Mouse (Mus musculus): ENCODE measurements around the gene Zc3hav1. TPM values are rescaled to one million over a fixed set of nuclear protein-coding genes. Genes with fewer than 3 reads are reported as not detected.

Zc3hav1 gene
- polyA plus RNA-seq, 1 experiment from 2014 or later: 1.7 TPM

DNA sequence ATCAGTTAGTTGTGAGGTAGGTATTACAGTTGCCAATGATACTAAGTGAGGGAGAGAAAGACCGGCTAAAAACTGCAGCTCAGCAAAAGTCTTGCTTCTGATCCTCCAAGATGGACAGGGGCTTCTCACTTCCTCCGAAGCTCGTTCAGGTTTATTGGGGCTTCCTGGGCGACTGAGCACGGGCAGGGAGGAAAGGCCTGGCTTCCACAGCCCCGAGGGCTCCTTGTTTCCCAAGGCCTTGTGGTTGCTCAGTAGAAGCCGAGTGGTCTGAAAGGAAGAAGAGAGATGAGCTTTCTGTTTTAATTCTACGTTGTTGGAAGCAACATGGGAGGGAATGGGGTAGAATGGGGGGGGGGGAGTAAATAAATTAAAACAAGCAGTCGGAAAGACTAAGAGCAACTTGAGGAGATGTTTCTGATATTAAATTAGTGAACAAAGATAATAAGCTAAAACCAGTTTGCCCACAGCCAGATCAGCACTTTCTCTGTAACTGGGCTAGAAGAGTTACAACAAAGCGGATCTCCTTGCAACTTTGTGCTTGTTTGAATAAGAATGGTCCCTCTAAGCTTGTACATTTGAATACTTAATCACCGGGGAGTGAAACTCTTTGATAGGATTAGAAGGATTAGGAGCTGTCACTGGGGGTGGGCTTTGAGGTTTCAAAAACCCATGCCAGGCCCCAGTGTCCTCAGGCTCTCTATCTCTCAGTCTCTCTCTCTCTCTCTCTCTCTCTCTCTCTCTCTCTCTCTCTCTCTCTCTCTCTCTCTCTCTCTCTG lies 61.3 kb downstream of the Zc3hav1 start:
- Histone ChIP-seq H3K36me3 (ENCODE audit: control insufficient read depth, insufficient read depth, low read length) (peaks cover 5% of the 10 kb centered on the region; the same call in 1 of the 2 replicates), H3K27me3 (ENCODE audit: control insufficient read depth, insufficient read depth, low read length) (no peaks in the 10 kb centered on the region), H3K27ac (ENCODE audit: low read depth, low read length) (no peak overlapping the region), H3K9me3 (ENCODE audit: control insufficient read depth, low read length) (no peaks in the 10 kb centered on the region), H3K4me2 (replicated peaks; ENCODE audit: low read depth, low read length) (no peak overlapping the region), H3K4me1 (replicated peaks; ENCODE audit: control insufficient read depth, insufficient read depth, low read length) (no peaks in the 10 kb centered on the region), H3K9ac (ENCODE audit: low read depth, low read length) (no peak overlapping the region), H3K4me3 (ENCODE audit: low read depth, low read length) (no peak overlapping the region)
- DNase-seq (ENCODE audit: low spot score): no peak
- no peak for ATAC-seq (ENCODE audit: low FRiP score)
- 47% methylated on average over 11 of the region's 11 CpGs for WGBS

GRCm38 (mm10) chr6:38284422-38284821 lies 70.0 kb downstream of the Zc3hav1 start:
- WGBS: 98% methylated on average over 19 of the region's 19 CpGs
- Histone ChIP-seq H3K4me3 (ENCODE audit: low read depth, low read length) (no peak overlapping the region), H3K9ac (ENCODE audit: low read depth, low read length) (no peak overlapping the region), H3K9me3 (ENCODE audit: control insufficient read depth, low read length) (no peaks in the 10 kb centered on the region), H3K4me1 (replicated peaks; ENCODE audit: control insufficient read depth, insufficient read depth, low read length) (no peaks in the 10 kb centered on the region), H3K27me3 (ENCODE audit: control insufficient read depth, insufficient read depth, low read length) (no peaks in the 10 kb centered on the region), H3K27ac (ENCODE audit: low read depth, low read length) (no peak overlapping the region), H3K4me2 (replicated peaks; ENCODE audit: low read depth, low read length) (no peak overlapping the region), H3K36me3 (ENCODE audit: control insufficient read depth, insufficient read depth, low read length) (0 out of 2 replicates have a peak, but pooled peaks cover 3% of the 10 kb centered on the region)
- no peak for ATAC-seq (ENCODE audit: low FRiP score)
- no peak for DNase-seq (ENCODE audit: low spot score)

DNA sequence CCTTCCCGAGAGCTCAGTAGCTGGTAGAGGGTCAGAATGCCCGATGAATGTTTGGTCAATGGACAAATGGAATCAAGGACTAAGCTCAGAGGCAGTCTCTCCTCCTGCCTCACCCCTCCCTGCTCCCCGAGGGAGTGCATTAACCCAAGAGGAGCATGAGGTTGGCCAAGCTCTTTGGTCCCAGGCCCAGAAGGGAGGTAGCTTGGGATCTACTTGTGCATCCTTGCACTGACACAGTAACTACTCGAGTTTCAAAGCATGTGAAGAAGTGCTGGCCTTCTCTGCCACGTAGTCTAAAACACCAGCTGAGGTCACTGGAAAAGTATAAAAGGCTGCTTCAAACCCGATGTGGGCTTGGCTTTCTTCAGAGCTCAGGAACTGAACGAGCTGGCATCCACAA lies 89.9 kb downstream of the Zc3hav1 start:
- H3K4me2 ChIP-seq (replicated peaks; ENCODE audit: low read depth, low read length): no peak overlapping the region
- no peak overlapping the region for H3K9ac ChIP-seq (ENCODE audit: low read depth, low read length)
- no peaks in the 10 kb centered on the region for H3K4me1 ChIP-seq (replicated peaks; ENCODE audit: control insufficient read depth, insufficient read depth, low read length)
- no peak for ATAC-seq (ENCODE audit: low FRiP score)
- no peak for DNase-seq (ENCODE audit: low spot score)
- H3K27ac ChIP-seq (ENCODE audit: low read depth, low read length): no peak overlapping the region
- no peaks in the 10 kb centered on the region for H3K27me3 ChIP-seq (ENCODE audit: control insufficient read depth, insufficient read depth, low read length)
- no peak overlapping the region for H3K4me3 ChIP-seq (ENCODE audit: low read depth, low read length)
- H3K9me3 ChIP-seq (ENCODE audit: control insufficient read depth, low read length): no peaks in the 10 kb centered on the region
- WGBS: 80% methylated on average over 7 of the region's 7 CpGs
- no peaks in the 10 kb centered on the region for H3K36me3 ChIP-seq (ENCODE audit: control insufficient read depth, insufficient read depth, low read length)

GRCm38 (mm10) chr6:38263393-38264159 lies 90.8 kb downstream of the Zc3hav1 start:
- Histone ChIP-seq H3K4me2 (replicated peaks; ENCODE audit: low read depth, low read length) (no peak overlapping the region), H3K9ac (ENCODE audit: low read depth, low read length) (no peak overlapping the region), H3K27ac (ENCODE audit: low read depth, low read length) (no peak overlapping the region), H3K36me3 (ENCODE audit: control insufficient read depth, insufficient read depth, low read length) (no peaks in the 10 kb centered on the region), H3K9me3 (ENCODE audit: control insufficient read depth, low read length) (no peaks in the 10 kb centered on the region), H3K27me3 (ENCODE audit: control insufficient read depth, insufficient read depth, low read length) (no peaks in the 10 kb centered on the region), H3K4me3 (ENCODE audit: low read depth, low read length) (no peak overlapping the region), H3K4me1 (replicated peaks; ENCODE audit: control insufficient read depth, insufficient read depth, low read length) (no peaks in the 10 kb centered on the region)
- ATAC-seq (ENCODE audit: low FRiP score): no peak
- WGBS: 82% methylated on average over 5 of the region's 5 CpGs
- no peak for DNase-seq (ENCODE audit: low spot score)

- no peak overlapping the region for H3K27ac ChIP-seq (ENCODE audit: low read depth, low read length)
- no peak for ATAC-seq (ENCODE audit: low FRiP score)
- DNase-seq (ENCODE audit: low spot score): no peak
- 72% methylated on average over 4 of the region's 4 CpGs for WGBS
- no peak overlapping the region for H3K4me2 ChIP-seq (replicated peaks; ENCODE audit: low read depth, low read length)
- no peaks in the 10 kb centered on the region for H3K36me3 ChIP-seq (ENCODE audit: control insufficient read depth, insufficient read depth, low read length)
- no peak overlapping the region for H3K4me3 ChIP-seq (ENCODE audit: low read depth, low read length)
- no peak overlapping the region for H3K9ac ChIP-seq (ENCODE audit: low read depth, low read length)
- H3K27me3 ChIP-seq (ENCODE audit: control insufficient read depth, insufficient read depth, low read length): no peaks in the 10 kb centered on the region
- no peaks in the 10 kb centered on the region for H3K4me1 ChIP-seq (replicated peaks; ENCODE audit: control insufficient read depth, insufficient read depth, low read length)
- H3K9me3 ChIP-seq (ENCODE audit: control insufficient read depth, low read length): no peaks in the 10 kb centered on the region
These were observed 92.5 kb downstream of the Zc3hav1 start for GRCm38 (mm10) chr6:38261877-38262276.

DNA sequence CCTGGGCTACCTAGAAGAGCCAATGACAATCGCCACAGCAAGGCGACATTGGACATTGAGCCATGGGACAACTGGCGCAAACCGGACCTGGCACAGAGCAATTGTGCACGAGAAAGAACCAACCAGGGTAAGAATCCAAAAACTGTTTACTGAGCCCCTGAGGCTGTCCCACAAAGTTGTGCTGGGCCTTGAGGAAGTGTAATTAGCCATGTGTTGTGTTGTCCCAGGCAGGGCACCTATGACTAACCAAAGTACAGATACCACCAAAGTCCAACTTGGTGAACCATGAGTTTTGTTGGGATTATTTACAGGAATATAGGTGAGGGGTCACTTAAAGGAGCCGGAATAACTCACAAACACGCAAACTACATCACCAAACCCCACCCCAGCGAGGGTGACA lies 96.9 kb downstream of the Zc3hav1 start:
- Histone ChIP-seq H3K4me3 (ENCODE audit: low read depth, low read length) (no peak overlapping the region), H3K27me3 (ENCODE audit: control insufficient read depth, insufficient read depth, low read length) (no peaks in the 10 kb centered on the region), H3K36me3 (ENCODE audit: control insufficient read depth, insufficient read depth, low read length) (no peaks in the 10 kb centered on the region), H3K27ac (ENCODE audit: low read depth, low read length) (no peak overlapping the region), H3K9me3 (ENCODE audit: control insufficient read depth, low read length) (no peaks in the 10 kb centered on the region), H3K4me2 (replicated peaks; ENCODE audit: low read depth, low read length) (no peak overlapping the region), H3K4me1 (replicated peaks; ENCODE audit: control insufficient read depth, insufficient read depth, low read length) (no peaks in the 10 kb centered on the region; the same call in 1 of the 2 replicates), H3K9ac (ENCODE audit: low read depth, low read length) (no peak overlapping the region)
- WGBS: 91% methylated on average over 8 of the region's 8 CpGs
- no peak for ATAC-seq (ENCODE audit: low FRiP score)
- no peak for DNase-seq (ENCODE audit: low spot score)

DNA sequence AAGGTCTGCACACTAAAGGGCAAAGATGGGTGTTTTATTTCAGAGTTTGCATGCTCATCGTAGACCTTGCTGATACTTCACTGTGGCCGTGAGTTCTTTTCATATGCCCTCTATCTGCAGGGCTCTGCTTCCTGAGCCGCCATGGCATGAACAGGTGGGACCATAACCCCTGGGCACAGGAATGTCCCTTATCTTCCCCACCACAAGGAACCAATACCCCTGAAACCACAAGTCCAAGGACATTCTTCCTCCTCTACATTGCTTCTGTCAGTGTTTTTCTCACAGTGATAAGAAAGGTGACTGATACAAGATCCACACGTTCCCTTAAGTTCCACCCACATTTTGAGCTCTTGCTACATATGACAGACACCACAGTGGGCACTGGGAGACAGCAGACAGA lies 97.6 kb downstream of the Zc3hav1 start:
- no peak overlapping the region for H3K4me3 ChIP-seq (ENCODE audit: low read depth, low read length)
- no peaks in the 10 kb centered on the region; the same call in 1 of the 2 replicates for H3K4me1 ChIP-seq (replicated peaks; ENCODE audit: control insufficient read depth, insufficient read depth, low read length)
- H3K27me3 ChIP-seq (ENCODE audit: control insufficient read depth, insufficient read depth, low read length): no peaks in the 10 kb centered on the region
- H3K9me3 ChIP-seq (ENCODE audit: control insufficient read depth, low read length): no peaks in the 10 kb centered on the region
- H3K36me3 ChIP-seq (ENCODE audit: control insufficient read depth, insufficient read depth, low read length): no peaks in the 10 kb centered on the region
- DNase-seq (ENCODE audit: low spot score) (no peak), ATAC-seq (ENCODE audit: low FRiP score) (no peak)
- WGBS: 94% methylated on average over 4 of the region's 4 CpGs
- no peak overlapping the region for H3K4me2 ChIP-seq (replicated peaks; ENCODE audit: low read depth, low read length)
- no peak overlapping the region for H3K9ac ChIP-seq (ENCODE audit: low read depth, low read length)
- no peak overlapping the region for H3K27ac ChIP-seq (ENCODE audit: low read depth, low read length)

DNA sequence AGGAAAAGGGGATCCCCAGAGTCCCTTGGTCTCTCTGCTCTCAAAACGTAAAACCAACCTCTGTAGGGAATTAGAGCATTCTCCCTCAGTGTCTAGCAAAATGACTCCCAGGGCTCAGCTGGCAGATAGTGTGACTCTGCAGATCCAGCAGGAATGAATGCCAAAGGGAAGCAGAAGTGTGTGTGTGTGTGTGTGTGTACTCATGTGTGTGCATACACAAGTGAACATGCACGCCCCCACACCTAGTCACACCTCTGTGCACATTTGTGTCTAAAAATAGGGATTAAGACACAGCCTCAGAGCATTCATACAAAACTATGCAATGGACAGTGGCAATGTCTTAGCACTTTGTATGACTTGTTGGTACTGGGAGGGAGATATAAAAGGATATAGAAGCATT lies 98.6 kb downstream of the Zc3hav1 start:
- no peak overlapping the region for H3K9ac ChIP-seq (ENCODE audit: low read depth, low read length)
- peaks cover 2% of the 10 kb centered on the region for H3K4me1 ChIP-seq (replicated peaks; ENCODE audit: control insufficient read depth, insufficient read depth, low read length)
- H3K27ac ChIP-seq (ENCODE audit: low read depth, low read length): no peak overlapping the region
- ATAC-seq (ENCODE audit: low FRiP score) (no peak), DNase-seq (ENCODE audit: low spot score) (no peak)
- H3K27me3 ChIP-seq (ENCODE audit: control insufficient read depth, insufficient read depth, low read length): no peaks in the 10 kb centered on the region
- WGBS: 76% methylated on average over 2 of the region's 2 CpGs
- H3K36me3 ChIP-seq (ENCODE audit: control insufficient read depth, insufficient read depth, low read length): no peaks in the 10 kb centered on the region
- no peak overlapping the region for H3K4me3 ChIP-seq (ENCODE audit: low read depth, low read length)
- no peaks in the 10 kb centered on the region for H3K9me3 ChIP-seq (ENCODE audit: control insufficient read depth, low read length)
- H3K4me2 ChIP-seq (replicated peaks; ENCODE audit: low read depth, low read length): no peak overlapping the region
